Mouse (Mus musculus) intestine, postnatal 0 days (tissue): ENCODE results near the gene She. TPM values are rescaled to one million over a fixed set of nuclear protein-coding genes. Genes with fewer than 3 reads are reported as not detected.

Source experiments
- ATAC-seq: fragments of 200-750 bp; cut with Nextera tagmentation; 2 replicates; pipeline ENCODE4 v1.8.0; 2017; ENCODE audit warnings: mild to moderate bottlenecking, moderate TSS enrichment, moderate library complexity
- H3K27ac ChIP-seq: fragments of 300-500 bp; sonication (generic); 2 replicates; pipeline ENCODE4 v1.5.1; 2014; ENCODE audit warnings: mild to moderate bottlenecking, low read depth, low read length, moderate library complexity
- H3K27me3 ChIP-seq: fragments of 300-500 bp; sonication (generic); replicated peaks from 2 replicates; pipeline ENCODE4 v1.6.1; 2014; ENCODE audit warnings: low read length, mixed read lengths; ENCODE audit not compliant: control insufficient read depth, insufficient read depth
- H3K36me3 ChIP-seq: fragments of 300-500 bp; sonication (generic); 2 replicates; pipeline ENCODE4 v1.6.1; 2014; ENCODE audit warnings: mild to moderate bottlenecking, moderate library complexity; ENCODE audit not compliant: control insufficient read depth, insufficient read depth
- H3K4me1 ChIP-seq: fragments of 300-500 bp; sonication (generic); replicated peaks from 2 replicates; pipeline ENCODE4 v1.6.1; 2014; ENCODE audit warnings: antibody characterized with exemption, low read length, mixed read lengths; ENCODE audit not compliant: control insufficient read depth, insufficient read depth
- H3K4me2 ChIP-seq: fragments of 300-500 bp; sonication (generic); replicated peaks from 2 replicates; pipeline ENCODE4 v1.6.1; 2014; ENCODE audit warnings: low read depth, mild to moderate bottlenecking, moderate library complexity
- H3K4me3 ChIP-seq: fragments of 300-500 bp; sonication (generic); 2 replicates; pipeline ENCODE4 v1.5.1; 2014; ENCODE audit warnings: low read depth, low read length
- H3K9ac ChIP-seq: fragments of 300-500 bp; sonication (generic); 2 replicates; pipeline ENCODE4 v1.6.1; 2014; ENCODE audit warnings: mild to moderate bottlenecking, low read depth, low read length
- H3K9me3 ChIP-seq: fragments of 300-500 bp; sonication (generic); 2 replicates; pipeline ENCODE4 v1.6.1; 2016; ENCODE audit warnings: mixed run types; ENCODE audit not compliant: control insufficient read depth
- CTCF ChIP-seq: sonication (generic); IDR thresholded peaks from 2 replicates; pipeline ENCODE4 v1.5.1; 2016; ENCODE audit warnings: low read depth, mild to moderate bottlenecking, control low read depth, antibody characterized with exemption, moderate library complexity
- WGBS: fragments of 180-500 bp; shearing (Covaris S2); extraction: QIAGEN DNeasy Blood & Tissue Kit; methylation state at CpG from one replicate; pipeline ENCODE4 v1.1.7; 2014; 5-methylcytosine and 5-hydroxymethylcytosine counted together
- polyA plus RNA-seq: library from polyadenylated mRNA; unstranded; fragments of >200 nt; fragmentation: Nextera tagmentation; extraction: Ambion mirVana; gene quantifications from 2 replicates; pipeline ENCODE4 v1.2.1, GENCODE M21; 2015

The She gene
- polyA plus RNA-seq, 1 experiment from 2014 or later = 1.6 TPM

DNA sequence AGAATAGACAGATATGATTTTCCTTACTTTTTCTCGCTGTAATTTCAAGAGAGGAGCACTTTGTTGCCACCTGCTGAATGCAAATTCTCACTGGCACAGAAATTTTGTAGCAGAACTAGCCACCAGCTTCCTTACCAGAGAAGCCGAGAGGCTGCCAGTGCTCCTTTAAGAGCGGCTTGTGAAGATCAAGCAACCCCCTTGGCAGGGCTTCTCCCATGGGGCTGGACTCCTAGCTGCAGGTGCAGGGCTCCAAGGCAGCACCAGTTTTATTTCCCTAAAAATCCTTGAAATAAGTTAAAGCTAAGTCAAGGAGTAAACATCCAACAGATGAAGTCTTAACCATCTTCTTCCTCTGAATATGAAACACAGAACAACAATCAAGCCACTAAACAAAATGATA lies 19.0 kb upstream of the She start:
- no peak overlapping the region for H3K27ac ChIP-seq
- H3K27me3 ChIP-seq = no peaks in the 10 kb centered on the region; the same call in 1 of the 2 replicates
- H3K9me3 ChIP-seq = no peaks in the 10 kb centered on the region
- H3K4me1 ChIP-seq = no peaks in the 10 kb centered on the region
- H3K9ac ChIP-seq = no peak overlapping the region
- H3K4me2 ChIP-seq = no peak overlapping the region
- no peaks in the 10 kb centered on the region for H3K36me3 ChIP-seq
- ATAC-seq = no peak
- WGBS = 77% methylated on average over 3 of the region's 3 CpGs
- no peak for TF ChIP-seq CTCF
- no peak overlapping the region for H3K4me3 ChIP-seq

DNA sequence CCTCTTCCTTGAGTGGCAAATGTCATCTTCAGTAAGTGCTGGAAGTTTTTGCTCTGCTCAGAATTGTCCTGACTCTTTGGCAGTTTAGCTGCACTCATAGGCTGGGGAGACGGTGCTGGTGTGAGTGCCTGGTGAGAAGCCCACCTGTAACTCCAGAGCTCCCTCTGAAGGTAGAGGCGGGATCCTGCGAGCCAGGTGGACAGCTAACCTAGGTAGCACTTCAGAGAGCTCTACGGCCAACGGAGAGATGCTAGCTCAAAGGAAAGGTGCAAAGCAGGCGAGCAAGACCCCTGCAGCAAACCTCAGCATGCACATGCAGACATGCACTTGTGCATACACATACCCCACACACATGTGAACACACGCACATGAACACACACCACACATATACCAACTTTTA lies 17.1 kb upstream of the She start:
- Histone ChIP-seq H3K9me3 (no peaks in the 10 kb centered on the region), H3K9ac (no peak overlapping the region), H3K27me3 (no peaks in the 10 kb centered on the region; the same call in 1 of the 2 replicates), H3K27ac (no peak overlapping the region), H3K36me3 (no peaks in the 10 kb centered on the region), H3K4me3 (no peak overlapping the region), H3K4me2 (no peak overlapping the region), H3K4me1 (no peaks in the 10 kb centered on the region)
- 78% methylated on average over 7 of the region's 7 CpGs for WGBS
- ATAC-seq = no peak
- TF ChIP-seq CTCF = peak; percentile 12; the same call in 1 of the 2 replicates

DNA sequence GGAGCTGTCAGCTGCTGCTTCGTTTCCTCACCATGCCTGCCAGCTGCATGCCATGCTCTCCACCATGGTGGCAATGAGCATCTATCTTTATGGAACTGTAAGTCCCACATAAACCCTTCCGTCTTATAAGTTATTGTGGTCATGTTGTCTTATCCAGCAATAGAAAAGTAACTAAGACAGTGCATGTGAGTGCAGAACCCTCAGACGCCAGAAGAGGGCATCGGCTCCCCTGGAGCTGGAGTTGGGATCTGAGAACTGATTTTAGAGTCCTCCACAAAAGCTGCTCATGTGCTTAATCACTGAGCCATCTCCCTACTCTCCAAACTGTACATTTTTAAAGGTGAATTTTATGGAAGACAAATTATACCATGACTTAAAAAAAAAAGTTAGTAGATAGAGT lies 14.1 kb upstream of the She start:
- no peaks in the 10 kb centered on the region for H3K9me3 ChIP-seq
- no peak overlapping the region for H3K9ac ChIP-seq
- no peaks in the 10 kb centered on the region for H3K36me3 ChIP-seq
- no peaks in the 10 kb centered on the region for H3K4me1 ChIP-seq
- peak; percentile 70 for TF ChIP-seq CTCF
- no peak overlapping the region for H3K27ac ChIP-seq
- ATAC-seq = no peak
- no peak overlapping the region for H3K4me2 ChIP-seq
- WGBS = 65% methylated on average over 4 of the region's 4 CpGs
- peaks cover 4% of the 10 kb centered on the region; the same call in 1 of the 2 replicates for H3K27me3 ChIP-seq
- no peak overlapping the region for H3K4me3 ChIP-seq

DNA sequence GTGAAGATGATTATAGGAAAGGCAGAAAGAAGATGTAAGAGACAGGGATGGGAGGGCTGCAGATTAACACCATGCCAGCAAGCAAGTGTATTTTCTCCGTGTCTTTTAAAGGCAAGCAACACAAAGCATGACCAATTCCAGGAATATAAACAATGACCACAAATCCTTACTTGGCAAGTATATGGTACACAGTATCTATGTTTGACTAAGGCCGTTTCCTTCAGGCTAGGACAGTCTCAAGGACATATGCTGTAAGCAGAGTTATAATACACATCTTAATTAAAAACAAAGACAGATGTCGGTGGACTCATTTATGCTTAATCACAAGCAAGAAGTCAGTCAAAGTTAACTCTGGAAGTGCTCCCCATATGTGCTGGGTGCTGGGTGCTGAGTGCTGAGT lies 12.6 kb upstream of the She start:
- no peaks in the 10 kb centered on the region for H3K9me3 ChIP-seq
- WGBS = 43% methylated on average over 3 of the region's 3 CpGs

DNA sequence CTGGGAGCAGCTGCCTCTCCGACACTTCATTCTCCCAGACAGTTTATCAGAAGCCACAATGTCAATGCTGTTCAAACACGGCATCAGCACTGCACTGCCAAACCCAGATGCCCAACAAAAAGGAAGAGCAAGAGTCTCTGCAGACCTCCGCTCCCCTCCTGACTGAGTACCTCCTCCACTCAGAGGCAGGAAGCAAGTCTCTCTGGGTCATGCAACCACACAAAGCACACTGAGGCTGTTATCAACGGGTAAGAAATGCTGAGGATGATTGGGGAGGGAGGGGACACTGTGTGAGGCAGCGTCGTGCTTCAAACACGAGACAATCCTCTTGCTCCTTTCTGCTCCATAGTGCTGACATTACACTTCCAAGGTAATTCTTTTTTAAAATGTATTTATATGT lies 11.3 kb upstream of the She start:
- Histone ChIP-seq H3K9ac (no peak overlapping the region; the same call in 1 of the 2 replicates), H3K4me3 (no peak overlapping the region), H3K4me1 (no peaks in the 10 kb centered on the region), H3K27ac (no peak overlapping the region), H3K36me3 (no peaks in the 10 kb centered on the region), H3K4me2 (no peak overlapping the region), H3K9me3 (no peaks in the 10 kb centered on the region), H3K27me3 (0 out of 2 replicates have a peak, but pooled peaks cover 4% of the 10 kb centered on the region)
- 43% methylated on average over 7 of the region's 7 CpGs for WGBS
- TF ChIP-seq CTCF = no peak
- ATAC-seq = no peak

More for the DNA sequence above, 12.6 kb upstream of the She start:
- no peak for ATAC-seq
- no peak overlapping the region for H3K4me3 ChIP-seq
- no peaks in the 10 kb centered on the region for H3K4me1 ChIP-seq
- no peak overlapping the region for H3K27ac ChIP-seq
- no peak overlapping the region for H3K9ac ChIP-seq
- TF ChIP-seq CTCF = no peak
- no peak overlapping the region for H3K4me2 ChIP-seq
- H3K27me3 ChIP-seq = 0 out of 2 replicates have a peak, but pooled peaks cover 4% of the 10 kb centered on the region
- no peaks in the 10 kb centered on the region for H3K36me3 ChIP-seq

DNA sequence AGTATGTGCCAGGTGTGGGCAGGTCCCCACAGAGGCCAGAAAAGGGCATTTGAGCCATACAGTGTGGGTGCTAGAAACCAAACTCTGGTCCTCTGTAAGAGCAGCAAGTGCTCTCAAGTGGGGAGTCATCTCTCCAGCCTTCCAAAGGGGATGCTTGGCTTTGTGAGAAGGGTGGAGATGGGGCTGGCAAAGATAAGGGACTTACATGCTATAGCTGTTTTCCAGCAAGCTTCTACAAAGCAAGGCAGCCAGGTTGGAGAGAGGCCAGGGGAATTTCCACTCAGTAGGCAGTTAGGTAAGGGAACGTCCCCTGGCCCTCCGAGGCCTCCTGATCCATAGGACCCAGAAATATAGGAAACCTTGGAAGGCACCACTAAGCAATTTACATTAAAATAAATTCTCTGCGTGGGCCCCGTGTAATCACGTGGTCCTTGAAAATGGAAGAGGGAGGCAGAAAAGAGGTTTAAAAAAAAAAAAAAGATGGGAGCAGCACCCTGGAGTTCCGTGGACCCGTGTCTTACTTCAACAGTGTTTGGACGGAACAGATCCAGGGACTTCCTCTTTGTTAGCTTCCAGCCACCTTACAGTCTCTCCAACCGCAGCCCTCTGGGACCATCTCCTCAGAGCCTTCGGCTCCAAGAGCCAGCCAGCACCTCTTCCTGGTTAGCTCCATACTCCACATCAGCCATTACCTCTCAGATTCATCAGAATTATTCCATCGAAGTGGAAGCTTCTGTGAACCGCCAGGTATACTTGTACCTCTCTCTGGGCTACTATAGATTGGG lies 10.7 kb upstream of the She start:
- Histone ChIP-seq H3K4me1 (no peaks in the 10 kb centered on the region), H3K4me2 (no peak overlapping the region), H3K27me3 (0 out of 2 replicates have a peak, but pooled peaks cover 4% of the 10 kb centered on the region), H3K9ac (no peak overlapping the region; the same call in 1 of the 2 replicates), H3K27ac (no peak overlapping the region), H3K36me3 (no peaks in the 10 kb centered on the region), H3K4me3 (no peak overlapping the region), H3K9me3 (no peaks in the 10 kb centered on the region)
- TF ChIP-seq CTCF = no peak
- WGBS = 82% methylated on average over 12 of the region's 12 CpGs
- no peak for ATAC-seq
